Mouse (Mus musculus): Measurements from ENCODE around the gene Wbp2nl.

Gene Wbp2nl

DNA sequence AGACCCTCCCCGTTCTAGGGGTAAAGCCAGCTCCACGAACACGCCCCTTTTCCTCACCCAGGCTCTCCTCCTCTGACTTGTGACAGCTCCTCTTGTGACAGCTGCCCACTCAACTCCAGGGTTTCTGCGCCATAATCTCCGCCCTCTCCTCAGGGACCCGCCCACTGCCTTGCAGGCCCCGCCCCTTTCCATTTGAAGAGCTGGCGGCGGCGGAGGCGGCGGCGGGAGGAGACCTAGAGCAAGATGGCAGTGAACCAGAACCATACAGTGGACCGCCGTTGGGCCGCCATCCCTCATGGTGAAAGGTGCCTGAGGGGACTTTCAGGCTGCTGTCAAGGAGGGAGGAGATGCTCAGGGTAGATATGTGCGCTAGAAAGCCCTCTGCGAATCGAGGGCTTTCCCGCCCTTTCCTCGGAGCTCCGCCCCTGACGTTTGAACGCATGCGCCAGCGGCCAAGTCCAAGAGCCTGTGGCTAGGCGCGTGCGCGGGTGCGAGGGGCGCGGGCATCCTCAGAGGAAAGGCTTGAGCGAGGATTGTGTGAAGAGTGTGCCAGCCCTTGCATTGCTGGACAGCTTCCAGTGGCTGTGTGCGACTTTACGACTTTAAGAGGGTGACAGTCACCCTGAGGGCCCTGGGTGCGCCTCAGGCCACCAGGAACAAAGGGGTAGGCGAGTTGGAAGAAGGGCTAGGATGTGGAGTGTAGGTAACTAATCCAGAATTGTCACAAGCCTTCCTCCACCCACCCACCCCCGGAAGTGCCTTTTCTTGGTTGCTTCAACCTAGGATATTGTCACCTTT is at the start of gene Wbp2nl:
Gene Wbp2nl, plus strand, starts transcription at position 191 of the 798 bp plus-strand sequence.
- DNase-seq (ENCODE audit: low spot score) = no peak

DNA sequence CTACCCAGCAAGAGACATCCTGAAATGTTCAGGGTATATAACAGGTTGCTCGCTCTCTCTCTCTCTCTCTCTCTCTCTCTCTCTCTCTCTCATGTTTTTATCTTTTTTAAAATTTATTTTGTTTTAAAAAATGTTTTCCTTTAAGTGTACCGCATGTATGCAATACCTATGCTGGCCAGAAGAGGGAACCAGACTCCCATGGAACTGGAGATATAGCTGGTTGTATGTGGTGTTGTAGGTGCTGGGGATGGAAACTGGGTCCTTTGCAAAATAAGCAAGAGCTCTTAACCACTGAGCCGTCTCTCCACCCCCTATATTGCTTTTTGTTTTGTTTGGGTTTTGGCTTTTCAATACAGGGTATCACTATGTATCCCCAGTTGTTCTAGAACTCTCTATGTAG is 47.2 kb upstream of the Wbp2nl start:
- DNase-seq (ENCODE audit: low spot score) = no peak

DNA sequence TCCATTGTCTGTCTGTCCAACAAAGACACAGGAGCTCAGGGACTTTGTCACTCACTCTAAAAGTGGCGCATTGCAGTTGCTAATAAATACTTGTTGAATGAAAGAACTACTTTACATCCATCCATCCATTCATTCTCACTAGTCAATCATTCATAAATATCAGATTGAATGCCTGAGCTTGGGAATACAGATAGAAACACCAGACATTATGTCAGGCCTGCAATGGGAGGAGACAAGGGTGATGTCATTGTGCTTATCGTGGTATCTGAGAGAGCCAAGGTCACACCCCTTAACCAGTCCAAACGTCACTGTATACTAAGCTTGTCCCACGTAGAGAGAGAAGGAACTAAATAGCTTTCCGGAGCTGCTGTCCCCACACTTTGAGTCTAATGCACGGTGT is 46.7 kb upstream of the Wbp2nl start, which contains the start of gene 1500009C09Rik:
Gene 1500009C09Rik, plus strand, starts transcription at position 301 of the 400 bp plus-strand sequence.
- no peak for DNase-seq (ENCODE audit: low spot score)

DNA sequence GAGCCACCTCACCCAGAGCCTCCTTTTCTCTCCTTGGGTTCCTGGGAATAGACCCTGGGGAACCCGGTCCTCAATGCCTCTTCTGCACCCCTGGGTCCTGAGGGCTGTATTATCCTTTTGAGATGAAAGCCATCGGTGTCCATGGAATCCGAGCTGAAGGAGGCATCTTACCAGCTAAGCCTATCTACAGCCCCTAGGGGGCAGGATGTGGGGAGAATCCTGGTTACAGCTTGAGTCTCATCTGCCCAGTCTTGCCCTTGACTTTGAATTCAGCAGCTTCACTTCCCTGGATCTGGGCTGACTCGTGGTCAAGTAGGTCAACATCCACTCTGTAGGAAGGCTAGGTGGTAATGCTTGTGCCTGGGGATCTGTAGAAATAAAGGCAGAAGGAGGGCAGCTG is 43.5 kb upstream of the Wbp2nl start:
- no peak for DNase-seq (ENCODE audit: low spot score)

DNA sequence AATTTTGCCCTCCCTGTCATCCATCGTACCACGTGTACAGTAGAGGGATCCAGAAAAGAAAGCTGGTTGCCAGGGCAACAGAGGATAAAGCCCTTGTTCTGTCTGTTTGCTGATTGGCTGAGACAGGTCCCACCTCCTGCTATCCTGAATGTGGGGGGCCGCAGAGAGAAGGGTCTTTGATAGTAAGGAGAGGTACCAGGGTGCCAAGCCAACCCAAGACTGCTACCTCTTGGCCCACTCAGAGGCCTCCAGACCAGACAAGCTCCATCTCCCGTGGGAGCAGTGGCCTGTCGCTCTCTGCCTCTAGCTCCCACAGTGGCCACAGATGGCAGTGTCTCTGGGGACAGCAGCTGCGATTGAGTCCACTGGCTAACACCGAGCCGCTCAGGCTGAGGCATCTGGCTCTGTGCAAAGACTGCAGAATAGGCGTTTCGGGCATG is 42.8 kb upstream of the Wbp2nl start:
- peak; percentile 88 for DNase-seq (ENCODE audit: low spot score)

DNA sequence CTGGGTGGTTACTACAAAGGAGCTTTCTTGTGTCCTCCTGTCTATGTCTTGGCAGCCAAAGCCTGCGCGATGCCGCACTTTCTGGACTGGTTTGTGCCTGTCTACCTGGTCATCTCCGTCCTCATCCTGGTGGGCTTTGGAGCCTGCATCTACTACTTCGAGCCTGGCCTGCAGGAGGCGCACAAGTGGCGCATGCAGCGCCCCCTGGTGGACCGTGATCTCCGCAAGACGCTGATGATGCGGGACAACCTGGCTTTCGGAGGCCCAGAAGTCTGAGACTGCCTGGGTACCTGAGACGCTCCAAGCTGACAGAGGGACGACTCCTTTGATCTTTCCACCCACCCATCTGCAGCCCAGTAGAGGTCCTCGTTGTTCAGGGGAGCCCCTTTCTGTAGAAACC is 39.2 kb upstream of the Wbp2nl start:
- DNase-seq (ENCODE audit: low spot score) = peak; percentile 78

DNA sequence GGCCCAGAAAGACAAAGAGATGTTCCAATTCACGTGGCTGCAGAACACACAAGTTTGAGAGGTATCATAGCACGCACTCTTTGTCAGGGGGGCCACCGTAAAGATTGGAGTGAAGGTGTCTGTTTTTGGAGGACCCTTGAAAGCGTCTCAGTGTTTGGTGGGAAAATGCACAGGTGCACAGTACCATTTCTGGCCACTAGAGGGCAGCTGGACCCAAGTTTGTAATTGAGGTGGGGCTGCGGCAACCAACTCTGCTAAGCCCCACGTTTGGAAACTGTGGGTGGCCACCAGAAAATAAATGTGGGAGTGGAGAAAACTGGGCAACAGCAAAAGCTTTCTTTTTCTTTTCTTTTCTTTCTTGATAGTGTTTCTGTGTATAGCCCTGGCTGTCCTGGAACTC is 32.4 kb upstream of the Wbp2nl start:
- peak; percentile 74 for DNase-seq (ENCODE audit: low spot score)

DNA sequence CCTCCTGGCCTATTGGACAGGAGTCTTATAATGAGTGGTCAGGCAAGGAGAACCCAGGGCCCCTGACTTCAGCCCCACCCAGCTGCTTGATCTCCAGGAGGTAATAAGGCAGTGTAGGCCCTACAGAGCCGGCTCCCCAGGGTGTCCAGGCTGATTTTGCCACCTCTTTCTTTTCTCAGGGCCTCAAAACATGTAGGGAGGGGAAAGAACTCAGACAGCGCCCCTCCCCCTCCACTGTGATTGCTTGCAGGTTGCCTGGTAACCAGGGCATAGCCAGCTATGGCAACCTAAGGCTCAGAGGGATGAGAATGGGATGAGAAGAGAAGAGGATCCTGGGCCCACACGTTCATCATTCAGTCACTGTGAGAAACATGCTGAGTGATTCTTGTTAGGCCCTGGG is 30.6 kb upstream of the Wbp2nl start:
- peak; percentile 69 for DNase-seq (ENCODE audit: low spot score)

DNA sequence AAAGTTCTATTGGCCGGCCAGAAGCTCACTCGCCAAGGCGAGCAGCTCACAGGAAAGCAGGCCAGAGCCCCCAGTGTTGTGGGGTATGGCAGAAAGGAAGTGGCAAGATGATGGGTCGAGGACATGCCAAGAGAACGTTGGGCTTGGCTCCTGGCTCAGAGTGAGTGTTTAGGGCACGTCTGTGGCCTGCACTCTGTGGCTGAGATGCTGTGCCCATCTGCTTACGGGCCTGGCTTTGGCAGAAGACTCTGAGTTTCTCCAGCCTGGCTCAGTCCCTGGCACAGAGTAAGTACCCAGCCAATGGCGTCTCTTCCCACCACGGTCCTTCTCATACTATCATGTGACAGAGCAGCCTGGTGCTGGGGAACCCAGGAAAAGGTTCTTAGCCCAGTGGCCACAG is 30.0 kb upstream of the Wbp2nl start:
- no peak for DNase-seq (ENCODE audit: low spot score)

DNA sequence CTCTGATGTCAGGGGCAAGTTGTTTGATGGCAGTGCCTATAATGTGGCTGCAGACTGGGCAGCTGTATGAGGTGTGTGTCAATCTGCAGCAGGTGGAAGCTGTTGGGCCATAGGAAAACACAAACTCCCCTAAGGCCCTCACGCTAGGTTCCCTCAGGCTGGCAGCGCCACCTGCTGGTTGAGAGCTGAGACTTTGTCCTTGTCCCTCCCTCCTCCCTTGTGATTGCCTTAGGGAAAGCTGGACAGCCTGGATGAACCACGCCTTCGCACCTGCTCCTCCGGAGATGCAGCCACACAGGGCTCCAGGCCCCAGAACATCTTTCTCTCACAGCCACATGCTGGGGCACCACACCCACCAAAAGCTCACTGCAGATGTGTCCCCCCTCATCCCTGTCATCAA is 27.6 kb upstream of the Wbp2nl start:
- peak; percentile 71 for DNase-seq (ENCODE audit: low spot score)

DNA sequence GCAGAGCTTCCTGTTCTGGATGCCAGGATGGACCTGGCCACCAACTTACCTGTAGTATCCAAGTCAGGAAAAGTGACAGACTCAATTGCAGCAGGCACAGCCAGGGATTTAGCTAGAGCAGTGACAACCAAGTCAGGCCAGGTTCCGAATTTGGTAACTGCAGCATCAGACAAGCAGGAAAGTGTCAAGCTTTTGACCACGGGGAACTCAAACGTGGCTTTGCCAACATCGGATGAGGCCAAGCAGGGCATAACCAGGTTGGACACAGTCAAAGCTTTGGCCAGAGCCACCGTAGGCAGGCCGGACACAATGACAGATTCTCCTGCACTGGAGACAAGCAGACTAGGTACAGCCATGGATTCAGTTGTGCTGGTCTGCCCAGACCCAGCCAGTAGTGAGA is 26.5 kb upstream of the Wbp2nl start:
- no peak for DNase-seq (ENCODE audit: low spot score)

DNA sequence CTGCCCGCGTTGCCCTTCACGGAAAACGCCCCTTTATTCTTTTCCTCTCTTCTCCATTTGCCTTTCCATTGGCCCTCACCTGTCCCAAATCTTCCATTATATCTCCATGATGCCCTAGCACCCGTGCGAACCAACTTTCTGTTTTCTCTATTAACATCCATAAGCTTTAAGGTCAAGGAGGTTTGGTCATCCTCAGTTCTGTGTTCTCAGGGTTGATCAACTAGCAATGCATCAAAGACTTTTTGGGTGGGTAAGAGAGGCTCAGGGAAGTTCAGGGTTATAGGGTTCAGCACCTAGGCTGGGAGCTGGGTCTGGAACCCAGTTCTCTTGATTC is 24.2 kb upstream of the Wbp2nl start, which contains the start of gene Sept3:
Gene Sept3, plus strand, starts transcription at position 301 of the 334 bp plus-strand sequence.
- DNase-seq (ENCODE audit: low spot score) = no peak

DNA sequence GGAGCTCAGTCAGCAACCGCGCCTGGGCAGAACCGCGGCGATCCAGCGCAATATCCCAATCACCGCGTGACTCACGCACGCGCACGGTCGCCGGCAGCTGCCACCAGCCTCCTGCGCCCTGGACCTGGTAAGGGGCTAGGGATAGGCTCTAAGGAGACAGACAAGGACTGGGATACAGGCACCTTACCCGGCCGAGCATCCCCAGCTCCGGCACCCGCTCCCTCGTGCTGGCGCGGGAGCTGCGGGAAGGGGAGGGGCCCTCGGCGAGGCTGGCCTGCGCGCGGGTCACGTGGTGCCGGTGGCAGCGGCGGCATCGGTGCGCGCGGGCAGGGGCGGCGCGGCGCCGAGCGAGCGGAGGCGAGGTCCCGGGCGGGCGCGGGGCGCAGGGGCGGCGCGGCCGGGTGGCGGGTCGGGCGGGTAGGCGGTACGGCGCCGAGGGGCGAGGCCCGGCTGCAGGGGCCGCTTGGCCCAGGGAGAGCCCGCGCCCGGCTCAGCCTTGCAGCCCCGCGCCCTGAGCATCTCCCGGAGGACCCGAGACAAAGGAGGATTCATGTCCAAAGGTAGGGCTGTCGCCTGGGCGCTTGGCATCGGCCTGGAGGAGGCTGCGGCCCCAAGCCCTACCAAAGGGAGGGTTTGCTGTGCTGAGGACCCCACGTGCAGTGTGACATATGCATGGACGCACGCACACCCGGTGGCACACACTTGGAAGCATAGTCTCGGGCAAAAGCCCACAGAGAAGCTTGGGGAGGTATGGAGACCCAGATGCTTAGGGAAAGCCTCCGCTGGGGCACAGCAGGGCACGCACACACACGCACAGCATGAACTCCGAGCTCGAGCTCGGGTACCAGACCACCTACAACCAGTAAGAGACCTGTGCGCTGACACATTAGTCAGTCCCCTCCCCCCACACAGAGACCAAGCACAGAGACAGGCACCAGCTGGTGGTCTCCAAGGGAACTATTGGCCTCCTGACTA is 23.5 kb upstream of the Wbp2nl start:
- DNase-seq (ENCODE audit: low spot score) = peak; percentile 71

DNA sequence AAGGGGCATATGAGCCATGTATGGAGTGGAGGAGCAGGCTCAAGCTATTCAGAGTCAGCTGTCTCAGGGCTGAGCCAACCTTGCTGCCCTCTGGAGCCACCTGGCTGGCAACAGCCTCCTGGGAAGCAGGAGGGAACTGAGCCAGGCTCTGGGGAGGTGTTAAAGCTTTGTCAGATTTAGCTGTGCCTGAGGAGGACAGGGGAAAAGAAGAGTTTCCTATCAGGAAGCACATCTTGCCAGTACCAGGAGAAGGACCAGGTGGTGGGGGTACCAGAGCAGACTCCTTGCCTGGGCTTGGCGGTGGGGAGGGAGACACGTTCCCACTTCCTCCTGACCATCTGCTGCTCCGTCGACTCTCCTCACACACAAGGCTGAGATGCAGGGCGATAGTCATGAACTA is 21.2 kb upstream of the Wbp2nl start:
- DNase-seq (ENCODE audit: low spot score) = no peak

DNA sequence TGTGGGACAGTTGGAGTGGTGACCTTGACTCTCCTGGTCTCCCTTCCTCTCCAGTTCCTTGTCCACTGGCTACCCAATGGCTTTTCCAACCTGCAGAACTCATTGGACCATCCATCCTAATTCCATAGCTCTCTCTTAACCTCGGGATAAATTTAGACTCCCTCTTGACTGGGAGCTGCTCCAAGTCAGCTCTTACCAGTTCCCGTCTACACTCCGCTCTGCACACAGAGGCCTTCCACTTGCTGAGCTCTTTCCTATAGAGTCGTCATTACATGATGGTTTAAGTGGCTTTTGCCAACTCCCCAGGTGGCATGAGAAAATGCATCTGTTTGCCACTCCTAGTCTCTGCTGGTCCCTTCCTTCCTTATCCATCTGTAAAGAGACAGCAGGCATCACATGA is 18.1 kb upstream of the Wbp2nl start:
- no peak for DNase-seq (ENCODE audit: low spot score)

DNA sequence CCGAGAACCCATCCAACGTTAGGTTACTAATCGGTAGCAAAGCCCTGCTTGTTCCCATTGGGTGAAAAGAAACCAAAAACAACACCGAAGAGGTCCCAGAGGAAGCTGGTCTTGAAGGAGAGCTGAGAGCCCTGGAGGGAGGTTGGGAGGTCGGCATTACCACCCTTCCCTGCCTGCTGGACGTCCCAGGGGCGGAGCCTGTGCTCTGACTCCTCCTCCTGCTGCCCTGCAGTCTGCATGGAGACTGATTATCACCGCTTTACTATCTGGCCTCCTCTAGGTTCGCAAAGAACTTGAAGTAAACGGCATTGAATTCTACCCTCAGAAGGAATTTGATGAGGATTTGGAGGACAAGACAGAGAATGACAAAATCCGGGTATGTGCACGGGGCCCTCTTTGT is 12.6 kb upstream of the Wbp2nl start:
- DNase-seq (ENCODE audit: low spot score) = peak; percentile 3

DNA sequence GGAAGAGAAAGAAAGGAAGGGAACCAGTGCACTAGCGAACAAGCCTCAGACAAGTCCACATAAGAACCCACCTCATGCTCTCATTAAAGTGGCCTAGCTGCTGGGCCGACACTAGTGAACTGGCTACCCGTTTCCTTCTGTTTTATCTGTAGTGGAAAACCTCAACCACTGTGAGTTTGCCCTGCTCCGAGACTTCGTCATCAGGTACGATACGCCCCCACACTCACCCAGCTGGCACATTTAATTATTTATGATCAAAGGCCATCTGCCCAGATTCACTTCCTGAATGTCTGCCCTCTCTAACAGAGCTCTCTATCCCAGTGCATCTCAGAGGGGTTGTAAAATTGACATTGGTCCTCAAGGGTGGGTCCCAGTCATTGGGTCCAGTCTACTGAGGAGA is 8.5 kb upstream of the Wbp2nl start:
- no peak for DNase-seq (ENCODE audit: low spot score)

DNA sequence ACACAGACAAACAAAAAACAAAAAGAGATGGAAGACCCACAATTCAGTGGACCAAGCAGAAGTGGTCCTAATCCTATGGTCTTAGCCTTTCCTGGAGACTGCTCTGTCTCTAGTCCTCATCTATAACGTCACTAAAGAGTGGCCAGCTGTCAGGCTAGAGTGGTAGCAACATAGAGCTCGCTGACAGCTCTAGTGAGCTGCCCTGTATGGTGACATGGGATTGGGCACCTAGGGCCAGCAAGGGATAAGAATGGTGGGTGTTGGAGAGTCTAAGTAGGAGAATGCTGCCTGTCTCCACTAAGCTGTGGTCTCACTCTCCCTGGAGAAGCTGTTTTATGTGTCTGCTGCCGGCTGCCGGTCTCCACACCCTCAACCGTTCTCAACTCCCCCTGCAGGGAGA is 5.9 kb upstream of the Wbp2nl start:
- no peak for DNase-seq (ENCODE audit: low spot score)

DNA sequence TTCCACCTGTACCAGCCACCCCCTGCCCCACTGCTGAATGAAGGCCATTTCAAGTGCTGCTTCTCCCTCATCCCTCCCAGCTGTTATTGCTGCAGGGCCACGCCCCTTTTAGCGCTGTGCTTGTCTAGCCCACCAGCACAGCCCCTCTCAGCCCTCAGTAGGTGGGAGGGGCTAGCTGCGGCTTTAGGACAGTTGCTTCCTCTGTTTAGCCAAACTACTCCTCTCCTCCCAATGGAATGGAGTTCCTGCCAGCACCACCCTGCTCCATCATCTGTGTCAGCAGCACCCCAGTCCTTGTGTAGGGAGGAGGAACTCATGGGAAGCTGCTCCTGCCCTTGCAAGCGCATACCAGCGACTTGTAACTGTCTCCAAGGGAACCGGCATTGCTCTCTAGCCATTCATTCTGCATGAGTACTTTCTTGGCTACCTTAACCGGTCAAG is 5.5 kb upstream of the Wbp2nl start:
- no peak for DNase-seq (ENCODE audit: low spot score)

DNA sequence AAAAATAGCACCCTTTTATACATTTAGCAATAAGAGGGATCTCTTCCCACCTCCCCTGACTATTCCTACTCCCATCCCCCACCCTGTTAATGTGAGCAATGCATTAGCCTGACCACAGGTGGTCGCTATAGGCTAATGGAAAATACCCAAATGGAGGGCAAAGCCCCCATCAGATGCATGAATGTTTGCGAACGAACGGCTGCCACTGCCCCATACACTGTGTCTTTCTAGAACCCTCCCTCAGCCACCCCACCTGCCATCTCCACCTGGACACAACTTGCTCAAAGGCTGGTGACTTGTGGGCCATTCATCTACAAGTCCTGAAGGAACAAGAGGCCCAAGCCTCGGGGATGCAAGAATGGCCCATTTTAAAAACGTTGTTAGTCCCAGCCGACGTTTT is 4.7 kb upstream of the Wbp2nl start:
- peak; percentile 35 for DNase-seq (ENCODE audit: low spot score)

DNA sequence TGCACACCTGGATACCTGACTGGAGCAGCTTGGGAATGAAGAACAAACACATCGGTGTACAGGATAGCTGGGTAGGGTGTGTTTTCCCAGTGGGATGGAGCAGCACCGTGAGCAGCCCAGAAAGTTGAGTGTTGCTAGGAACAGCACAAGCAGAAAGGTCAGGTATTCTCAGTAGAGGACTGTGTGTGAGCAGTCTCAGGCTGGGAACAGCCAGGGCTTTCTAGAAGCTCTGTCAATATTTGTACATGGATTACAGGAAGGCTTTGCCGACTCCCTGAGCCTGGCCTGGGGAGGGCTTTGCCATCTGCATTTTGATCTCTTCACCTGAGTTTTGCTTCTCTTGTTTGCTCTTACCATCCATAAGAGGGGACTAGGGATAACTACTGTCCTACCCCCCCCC is 8.4 kb downstream of the Wbp2nl start:
- no peak for DNase-seq (ENCODE audit: low spot score)

DNA sequence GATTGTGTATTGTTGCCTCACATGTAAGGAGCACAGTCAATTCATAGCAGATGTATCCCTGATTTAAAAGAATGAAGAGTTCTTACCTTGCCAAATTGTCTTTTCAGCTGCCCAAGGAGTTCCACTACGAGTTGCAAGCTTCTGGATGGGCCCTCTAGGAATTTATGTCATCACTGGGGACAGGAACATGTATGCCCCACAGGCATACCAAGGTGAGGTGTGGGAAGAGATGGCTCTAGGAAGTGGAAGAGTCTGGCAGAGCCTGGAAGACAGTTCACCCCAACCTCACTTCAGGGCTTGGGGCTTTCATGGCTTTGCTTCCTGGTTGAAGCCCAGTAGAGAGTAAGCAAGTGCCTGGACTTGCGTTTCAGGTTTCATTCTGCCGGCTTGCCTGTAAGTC is 9.7 kb downstream of the Wbp2nl start:
- DNase-seq (ENCODE audit: low spot score) = no peak

DNA sequence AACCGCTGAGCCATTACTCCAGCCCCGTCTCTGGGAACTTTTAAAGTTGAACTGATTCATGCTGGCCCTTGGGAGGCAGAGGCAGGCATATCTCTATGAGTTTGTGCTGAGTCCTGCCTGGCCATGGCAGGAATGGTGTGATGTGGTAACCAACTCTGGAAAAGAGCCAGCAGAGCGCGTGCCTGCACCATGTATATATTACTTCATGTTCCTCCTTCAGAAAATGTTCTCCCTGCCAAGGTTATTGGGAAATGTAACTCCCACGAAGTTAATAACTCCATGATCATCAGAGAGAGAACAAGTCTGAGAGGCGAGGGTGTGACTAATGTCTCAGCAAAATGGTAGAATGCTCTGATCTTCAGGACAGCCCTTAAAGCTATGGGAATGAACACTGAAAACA is 19.1 kb downstream of the Wbp2nl start:
- DNase-seq (ENCODE audit: low spot score) = no peak
